Mouse (Mus musculus): ENCODE results near the gene 4921536K21Rik.

DNA sequence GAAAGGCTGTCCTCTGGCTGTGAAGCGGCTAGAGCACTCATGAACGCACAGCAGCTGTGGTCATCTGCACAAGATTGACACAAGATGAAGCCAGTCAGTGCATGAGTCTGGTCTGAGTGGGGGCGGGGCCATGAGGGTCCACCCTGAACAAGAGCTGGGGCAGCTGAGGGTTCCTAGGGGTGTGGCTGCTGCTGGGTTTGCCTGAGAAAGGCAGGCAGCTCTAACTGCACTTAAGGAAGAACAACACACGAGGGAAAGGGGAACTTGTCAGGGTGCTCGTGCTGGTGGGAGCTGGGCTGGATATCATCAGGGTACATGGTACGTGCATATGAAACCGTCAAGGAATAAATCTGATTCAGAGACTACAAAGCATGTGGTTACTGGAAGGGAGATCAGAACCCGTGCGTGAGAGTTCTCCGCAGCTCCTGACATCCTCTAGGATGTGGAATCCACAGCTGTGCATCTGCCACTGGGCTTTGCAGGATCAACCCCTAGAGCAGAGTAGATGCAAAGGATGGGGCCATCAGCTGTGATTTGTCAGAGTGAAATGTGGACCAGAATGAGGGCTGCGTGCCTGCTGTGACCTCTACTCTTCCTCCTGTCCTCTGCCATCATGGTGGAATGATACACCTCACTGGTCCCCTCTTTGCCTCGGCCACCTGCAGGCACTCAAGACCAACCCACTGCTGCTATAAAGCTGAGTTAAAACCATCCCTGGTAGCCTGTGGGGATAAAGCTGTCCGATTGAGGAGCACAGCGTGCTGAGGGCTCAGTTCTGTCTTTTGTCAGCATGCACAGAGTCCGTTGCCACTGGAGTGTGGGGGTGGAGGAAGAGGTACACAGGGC, 45.2 kb downstream of the 4921536K21Rik start:
- no peak for TF ChIP-seq NRF1 (IDR thresholded peaks at IDR 0.05; ENCODE audit: insufficient read depth, low read depth, low read length, poor library complexity, severe bottlenecking)
- TF ChIP-seq RAD21 (IDR thresholded peaks at IDR 0.05; ENCODE audit: low read depth, low read length) = no peak
- no peak for TF ChIP-seq POLR2A (IDR thresholded peaks at IDR 0.05; ENCODE audit: control insufficient read depth in 1 of 2, insufficient read depth in 1 of 2, low read depth in 1 of 2, low read length in 2 of 2, poor library complexity in 1 of 2)
- no peak for TF ChIP-seq GATA1 (IDR thresholded peaks at IDR 0.05; ENCODE audit: low read depth, low read length)
- no peak for TF ChIP-seq MYC (IDR thresholded peaks at IDR 0.05; ENCODE audit: low read depth, low read length)
- TF ChIP-seq GABPA (IDR thresholded peaks at IDR 0.05; ENCODE audit: low read depth, low read length) = no peak
- no peak for TF ChIP-seq CTCF (IDR thresholded peaks at IDR 0.05 in 2 of 3, conservative IDR thresholded peaks at IDR 0.05 in 1 of 3; ENCODE audit: control insufficient read depth in 1 of 3, insufficient read depth in 1 of 3, low read depth in 2 of 3, low read length in 3 of 3, poor library complexity in 1 of 3, severe bottlenecking in 1 of 3)
- TF ChIP-seq ZMIZ1 (IDR thresholded peaks at IDR 0.05; ENCODE audit: low read depth, low read length) = no peak
- TF ChIP-seq SMC3 (IDR thresholded peaks at IDR 0.05; ENCODE audit: low read depth, low read length) = no peak
- TF ChIP-seq NELFE (IDR thresholded peaks at IDR 0.05; ENCODE audit: low read depth, low read length) = no peak
- no peak for TF ChIP-seq HCFC1 (IDR thresholded peaks at IDR 0.05; ENCODE audit: low read depth, low read length)

Measured in MEL (cell line).